Mouse (Mus musculus): ENCODE results near the gene Zmiz2.

DNA sequence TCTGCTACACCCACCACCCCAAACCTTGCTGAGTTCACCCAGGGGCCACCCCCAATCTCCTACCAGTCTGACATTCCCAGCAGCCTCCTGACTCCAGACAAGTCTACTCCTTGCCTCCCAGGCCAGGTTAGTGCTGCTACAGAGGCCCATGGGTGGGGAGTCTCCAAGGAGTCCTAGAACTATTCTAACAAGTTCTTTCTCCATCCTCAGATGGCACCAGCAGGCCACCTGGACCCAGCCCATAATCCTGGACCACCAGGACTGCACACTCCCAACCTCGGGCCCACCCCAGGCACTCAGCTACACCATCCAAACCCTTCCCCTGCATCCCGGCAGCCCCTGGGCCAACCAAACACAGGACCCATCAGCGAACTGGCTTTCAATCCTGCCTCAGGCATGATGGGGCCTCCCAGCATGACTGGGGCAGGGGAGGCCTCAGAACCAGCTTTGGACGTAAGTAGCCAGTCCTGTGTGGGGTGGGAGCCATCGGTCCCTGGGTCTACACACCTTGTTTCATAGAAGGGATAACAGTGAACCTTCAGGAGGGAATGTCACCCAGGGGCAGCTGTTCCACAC is 15.0 kb downstream of the Zmiz2 start:
- no peak for TF ChIP-seq POLR2A (IDR thresholded peaks at IDR 0.05; ENCODE audit: low read depth, low read length)
- no peak for TF ChIP-seq CTCF (conservative IDR thresholded peaks at IDR 0.05 in 1 of 2, IDR thresholded peaks at IDR 0.05 in 1 of 2; ENCODE audit: low read depth in 2 of 2, low read length in 2 of 2)
